Mouse (Mus musculus) lung, postnatal 0 days (tissue): ENCODE measurements at regions not wholly inside any gene's neighbourhood (a gene's known extent, or its start where the extent isn't known, plus 50 kb on each side); places are given as distances from the start of the nearest gene placed in this dataset.

Source experiments
- ATAC-seq: fragments of 200-750 bp; cut with Nextera tagmentation; 2 replicates; pipeline ENCODE4 v1.8.0; 2017; ENCODE audit warnings: moderate library complexity
- DNase-seq: peaks from one replicate; pipeline ENCODE4 v3.0.0-alpha.2; 2016; ENCODE audit warnings: low spot score
- H3K27ac ChIP-seq: fragments of 300-500 bp; sonication (generic); 2 replicates; pipeline ENCODE4 v1.5.1; 2014; ENCODE audit warnings: antibody characterized with exemption, mild to moderate bottlenecking, low read length, mixed read lengths
- H3K27me3 ChIP-seq: fragments of 300-500 bp; sonication (generic); replicated peaks from 2 replicates; pipeline ENCODE4 v1.6.1; 2014; ENCODE audit warnings: low read length, mixed read lengths; ENCODE audit not compliant: insufficient read depth
- H3K36me3 ChIP-seq: fragments of 300-500 bp; sonication (generic); 2 replicates; pipeline ENCODE4 v1.6.1; 2014; ENCODE audit warnings: low read length, mixed read lengths; ENCODE audit not compliant: insufficient read depth
- H3K4me1 ChIP-seq: fragments of 300-500 bp; sonication (generic); 2 replicates; pipeline ENCODE4 v1.6.1; 2014; ENCODE audit warnings: antibody characterized with exemption, low read depth, low read length, mixed read lengths; ENCODE audit not compliant: insufficient read depth
- H3K4me2 ChIP-seq: fragments of 300-500 bp; sonication (generic); replicated peaks from 2 replicates; pipeline ENCODE4 v1.6.1; 2014; ENCODE audit warnings: low read depth, mild to moderate bottlenecking, low read length, moderate library complexity, mixed read lengths
- H3K4me3 ChIP-seq: fragments of 300-500 bp; sonication (generic); 2 replicates; pipeline ENCODE4 v1.5.1; 2014; ENCODE audit warnings: low read depth, low read length
- H3K9ac ChIP-seq: fragments of 300-500 bp; sonication (generic); replicated peaks from 2 replicates; pipeline ENCODE4 v1.6.1; 2014; ENCODE audit warnings: low read depth, mild to moderate bottlenecking
- H3K9me3 ChIP-seq: fragments of 300-500 bp; sonication (generic); 2 replicates; pipeline ENCODE4 v1.6.1; 2016; ENCODE audit warnings: low read length, mixed read lengths
- CTCF ChIP-seq: IDR thresholded peaks from 2 replicates; pipeline ENCODE4 v1.5.1; 2016; ENCODE audit warnings: antibody characterized with exemption, mild to moderate bottlenecking
- EP300 ChIP-seq: IDR thresholded peaks from 2 replicates; pipeline ENCODE4 v1.6.1; 2016; ENCODE audit warnings: antibody characterized with exemption, mild to moderate bottlenecking, control low read depth
- WGBS: fragments of 180-500 bp; shearing (Covaris S2); extraction: QIAGEN DNeasy Blood & Tissue Kit; methylation state at CpG from one replicate; pipeline ENCODE4 v1.1.7; 2014; 5-methylcytosine and 5-hydroxymethylcytosine counted together

- 79% methylated on average over 6 of the region's 6 CpGs for WGBS
- H3K9me3 ChIP-seq, result no peaks in the 10 kb centered on the region
- no peak for ATAC-seq
Observed at GRCm38 (mm10) chr12:59415051-59415450, 195.5 kb upstream of the Fbxo33 start.

GRCm38 (mm10) chr12:59411491-59411890 lies 192.0 kb upstream of the Fbxo33 start:
- Histone ChIP-seq H3K4me3 (no peak overlapping the region), H3K27me3 (no peaks in the 10 kb centered on the region), H3K4me2 (no peak overlapping the region), H3K9me3 (no peaks in the 10 kb centered on the region), H3K4me1 (no peaks in the 10 kb centered on the region), H3K9ac (no peak overlapping the region), H3K27ac (no peak overlapping the region), H3K36me3 (no peaks in the 10 kb centered on the region)
- ATAC-seq (no peak), DNase-seq (no peak)
- WGBS, result 69% methylated on average over 1 of the region's 1 CpGs
- no peak for TF ChIP-seq EP300
- no peak for TF ChIP-seq CTCF

More at GRCm38 (mm10) chr12:59415051-59415450, 195.5 kb upstream of the Fbxo33 start:
- Histone ChIP-seq H3K4me1 (no peaks in the 10 kb centered on the region), H3K4me3 (no peak overlapping the region), H3K36me3 (no peaks in the 10 kb centered on the region), H3K4me2 (no peak overlapping the region), H3K9ac (no peak overlapping the region), H3K27me3 (no peaks in the 10 kb centered on the region), H3K27ac (no peak overlapping the region)
- TF ChIP-seq CTCF, result no peak
- TF ChIP-seq EP300, result no peak
- no peak for DNase-seq

GRCm38 (mm10) chr12:59391103-59391502 lies 171.6 kb upstream of the Fbxo33 start:
- no peaks in the 10 kb centered on the region for H3K27me3 ChIP-seq
- H3K9me3 ChIP-seq, result no peaks in the 10 kb centered on the region
- H3K4me3 ChIP-seq, result no peak overlapping the region
- 89% methylated on average over 3 of the region's 3 CpGs for WGBS
- DNase-seq (no peak), ATAC-seq (no peak)
- TF ChIP-seq CTCF (no peak), EP300 (no peak)
- no peaks in the 10 kb centered on the region for H3K4me1 ChIP-seq
- no peak overlapping the region for H3K9ac ChIP-seq
- H3K4me2 ChIP-seq, result no peak overlapping the region
- no peaks in the 10 kb centered on the region for H3K36me3 ChIP-seq
- no peak overlapping the region for H3K27ac ChIP-seq

- no peak for ATAC-seq
- H3K27ac ChIP-seq, result no peak overlapping the region
- H3K9ac ChIP-seq, result no peak overlapping the region
- no peaks in the 10 kb centered on the region for H3K4me1 ChIP-seq
- no peaks in the 10 kb centered on the region for H3K36me3 ChIP-seq
- TF ChIP-seq CTCF (peak; percentile 59), EP300 (no peak)
- 26% methylated on average over 3 of the region's 3 CpGs for WGBS
- H3K9me3 ChIP-seq, result no peaks in the 10 kb centered on the region
- no peak overlapping the region for H3K4me2 ChIP-seq
- H3K27me3 ChIP-seq, result no peaks in the 10 kb centered on the region
- H3K4me3 ChIP-seq, result no peak overlapping the region
- peak; percentile 58 for DNase-seq
Observed at GRCm38 (mm10) chr12:59382812-59383211, 163.3 kb upstream of the Fbxo33 start.

- no peaks in the 10 kb centered on the region for H3K9me3 ChIP-seq
- H3K36me3 ChIP-seq, result no peaks in the 10 kb centered on the region
- DNase-seq (no peak), ATAC-seq (no peak)
- H3K9ac ChIP-seq, result no peak overlapping the region
- no peak overlapping the region for H3K4me3 ChIP-seq
- no peaks in the 10 kb centered on the region for H3K4me1 ChIP-seq
- no peaks in the 10 kb centered on the region for H3K27me3 ChIP-seq
- TF ChIP-seq CTCF (no peak), EP300 (no peak)
- H3K4me2 ChIP-seq, result no peak overlapping the region
- WGBS, result 81% methylated on average over 2 of the region's 2 CpGs
- H3K27ac ChIP-seq, result no peak overlapping the region
Observed at GRCm38 (mm10) chr12:59341586-59341985, 122.1 kb upstream of the Fbxo33 start.

GRCm38 (mm10) chr12:59330753-59331152 lies 111.2 kb upstream of the Fbxo33 start:
- Histone ChIP-seq H3K27me3 (no peaks in the 10 kb centered on the region), H3K9ac (no peak overlapping the region), H3K9me3 (no peaks in the 10 kb centered on the region), H3K36me3 (no peaks in the 10 kb centered on the region), H3K4me3 (no peak overlapping the region), H3K4me1 (no peaks in the 10 kb centered on the region), H3K27ac (no peak overlapping the region), H3K4me2 (no peak overlapping the region)
- TF ChIP-seq EP300, result no peak
- no peak for TF ChIP-seq CTCF
- 55% methylated on average over 2 of the region's 2 CpGs for WGBS
- DNase-seq (no peak), ATAC-seq (no peak)

GRCm38 (mm10) chr12:59312703-59313102 lies 93.2 kb upstream of the Fbxo33 start:
- no peaks in the 10 kb centered on the region for H3K4me1 ChIP-seq
- TF ChIP-seq EP300, result no peak
- no peak for TF ChIP-seq CTCF
- DNase-seq, result no peak
- WGBS, result 52% methylated on average over 1 of the region's 1 CpGs
- no peak overlapping the region for H3K4me2 ChIP-seq
- no peak overlapping the region for H3K4me3 ChIP-seq
- H3K27ac ChIP-seq, result no peak overlapping the region
- no peaks in the 10 kb centered on the region for H3K27me3 ChIP-seq
- no peaks in the 10 kb centered on the region for H3K9me3 ChIP-seq
- no peak overlapping the region for H3K9ac ChIP-seq
- ATAC-seq, result no peak
- no peaks in the 10 kb centered on the region for H3K36me3 ChIP-seq
